Mouse (Mus musculus) heart, postnatal 36 days (tissue): Measurements from ENCODE around the gene Lcn2. TPM values are rescaled to one million over a fixed set of nuclear protein-coding genes. Genes with fewer than 3 reads are reported as not detected.
A peak's percentile ranks its signal among the peaks of the same experiment; 100 is the strongest.
"Not testable (repeated sequence)": the region's sequence is repeated elsewhere in the genome, so short reads cannot be mapped to it uniquely, and the experiment has no call there.

Source experiments
- DNase-seq, 2 experiments: peaks; one replicate each; pipeline ENCODE4 v3.0.0; 2021 to 2022
- intact Hi-C: fragments of 180-260 bp; cut with DNase I; formaldehyde crosslinking; loops from one replicate; pipeline ENCODE4 v1.15.1; 2025
- total RNA-seq, 2 experiments: library from RNA; stranded (reverse); gene quantifications; 2 replicates each; pipeline ENCODE4 v1.2.3; 2021

The Lcn2 gene
- total RNA-seq, 2 experiments from 2014 or later, result 3.1 to 7.0 TPM

DNA sequence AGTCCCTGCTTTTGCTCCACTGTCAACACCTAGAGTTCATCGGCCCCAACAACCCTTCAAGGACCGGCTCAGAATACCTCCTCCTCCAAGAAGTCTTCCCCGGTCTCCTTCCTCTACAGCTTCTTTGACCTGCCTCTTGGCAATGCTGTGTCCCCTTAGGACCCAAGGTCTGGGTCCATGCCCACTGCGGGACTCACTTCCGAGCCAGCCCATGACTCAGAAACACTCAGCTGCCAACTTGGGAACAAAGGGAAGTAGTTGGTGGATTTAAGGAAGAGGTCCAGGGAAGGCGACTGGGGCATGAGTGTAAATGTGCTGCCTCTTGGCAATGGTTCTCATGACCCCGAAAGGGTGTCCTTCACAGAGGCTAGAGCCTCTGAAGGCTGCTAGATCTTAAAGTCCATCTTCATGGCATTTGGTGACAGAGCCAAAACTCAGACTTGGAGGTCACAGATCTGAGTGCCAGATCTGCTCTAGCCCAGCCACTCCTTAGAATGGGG is 8.0 kb downstream of the Lcn2 start:
- DNase-seq, result no peak
- intact Hi-C loops, result loop anchor here (10.0 kb wide), 1 partner anchor 315 kb away; no protein-coding TSS in a partner anchor

DNA sequence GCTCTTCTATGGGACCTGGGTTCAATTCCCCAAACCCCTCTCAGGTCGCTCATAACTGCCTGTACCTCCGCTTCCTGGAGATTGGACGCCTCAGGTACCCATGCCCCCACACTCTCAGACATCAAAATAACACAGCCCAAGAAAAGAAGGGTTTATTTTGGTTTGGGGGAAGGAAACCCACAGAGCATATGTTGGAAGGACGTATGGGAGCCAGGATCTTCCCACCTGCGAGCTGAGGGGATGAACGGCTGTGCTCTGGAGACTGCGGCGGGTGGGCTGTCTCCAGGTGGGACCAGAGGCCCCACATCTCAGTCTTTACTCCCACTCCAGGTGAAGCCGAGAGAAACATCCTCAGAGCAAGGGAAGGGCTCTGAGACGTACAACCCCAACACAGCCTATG is 11.1 kb downstream of the Lcn2 start:
- intact Hi-C loops, result no loop called here
- DNase-seq, result no peak

DNA sequence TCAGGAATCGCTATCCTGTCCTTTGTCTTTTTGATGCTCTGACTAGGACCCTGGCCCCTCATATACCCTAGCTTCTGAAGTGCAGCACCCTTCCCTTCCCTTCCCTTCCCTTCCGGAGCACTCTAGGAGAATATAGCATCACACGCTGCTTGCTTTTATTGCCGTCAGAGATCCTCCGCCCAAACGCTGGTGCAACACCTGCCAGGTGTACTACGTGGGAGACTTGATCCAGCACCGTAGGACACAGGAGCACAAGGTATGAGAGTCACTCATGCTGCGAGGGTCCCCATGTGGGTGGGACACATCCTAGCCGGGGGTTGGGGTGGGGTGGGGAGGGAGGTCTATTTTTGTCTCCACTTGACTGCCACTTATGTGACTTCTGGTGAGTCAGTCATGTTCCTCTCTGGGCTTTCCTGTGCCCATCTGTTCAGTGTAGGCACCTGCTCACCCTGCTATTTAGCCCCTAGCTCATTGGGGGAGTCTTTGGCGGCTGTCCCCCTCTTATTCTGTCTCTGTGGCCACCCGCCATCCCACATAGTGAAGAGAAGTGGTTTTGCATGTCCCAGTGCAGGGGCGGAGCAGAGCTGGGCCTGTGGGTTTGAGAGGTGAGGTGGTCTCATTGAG is 12.6 kb downstream of the Lcn2 start:
- intact Hi-C loops, result no loop called here
- DNase-seq, result no peak

GRCm38 (mm10) chr2:32374191-32374590 is 13.9 kb downstream of the Lcn2 start:
- intact Hi-C loops, result no loop called here
- no peak for DNase-seq

GRCm38 (mm10) chr2:32367315-32367714 is 20.7 kb downstream of the Lcn2 start:
- no peak for DNase-seq
- intact Hi-C loops, result no loop called here

DNA sequence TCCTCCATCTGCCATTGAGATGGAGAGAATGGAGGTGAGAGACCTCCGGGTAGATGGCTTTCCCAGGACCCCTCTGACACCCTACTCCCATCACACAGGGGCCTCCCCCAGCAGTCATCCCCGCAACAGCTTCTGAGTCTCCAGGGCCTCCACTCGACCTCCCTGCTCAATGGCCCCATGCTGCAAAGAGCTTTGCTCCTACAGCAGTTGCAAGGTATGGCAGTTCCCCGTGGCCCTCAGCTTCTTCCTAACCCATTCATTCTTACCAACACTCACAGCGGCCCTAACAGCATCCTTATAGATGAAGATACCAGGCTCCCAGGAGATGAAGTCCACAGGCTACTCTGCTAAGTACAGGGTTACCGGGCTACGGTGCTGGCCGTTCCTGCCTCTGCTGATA is 23.9 kb downstream of the Lcn2 start:
- no peak for DNase-seq
- intact Hi-C loops, result no loop called here

DNA sequence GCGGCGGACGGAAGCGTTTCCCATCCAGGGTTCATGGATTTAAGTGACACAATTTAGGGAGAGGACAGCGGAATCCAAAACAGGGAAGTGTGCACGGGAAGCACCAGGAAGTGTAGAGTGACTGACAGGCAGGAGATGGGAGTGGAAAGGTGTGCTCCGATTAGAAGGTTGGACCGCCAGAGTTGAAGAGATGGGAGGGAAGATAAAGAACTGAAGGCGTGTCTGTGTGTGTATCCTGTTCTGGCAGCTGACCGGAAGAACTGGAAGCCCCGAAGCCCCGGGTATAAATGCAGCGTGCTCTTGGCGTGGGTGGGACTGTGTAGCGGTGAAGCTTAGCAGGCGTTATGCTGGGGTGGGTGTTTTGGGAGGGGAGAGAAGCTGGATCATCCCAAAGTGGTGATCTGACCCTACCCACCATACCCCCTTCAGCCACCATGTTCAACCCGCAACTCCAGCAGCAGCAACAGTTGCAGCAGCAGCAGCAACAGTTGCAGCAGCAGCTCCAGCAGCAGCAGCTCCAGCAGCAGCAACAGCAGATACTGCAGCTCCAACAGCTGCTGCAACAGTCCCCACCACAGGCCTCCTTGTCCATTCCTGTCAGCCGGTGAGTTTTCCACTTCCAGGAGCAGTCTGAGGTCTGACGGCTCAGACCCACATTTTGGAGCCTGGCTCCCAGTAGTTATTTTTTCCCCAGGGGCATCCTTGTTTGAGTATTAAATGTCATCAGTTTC is 24.5 kb downstream of the Lcn2 start:
- intact Hi-C loops, result loop anchor here (2.0 kb wide), 1 partner anchor 31 kb away; the partner anchor contains the start of gene Ptges2
- no peak for DNase-seq

- DNase-seq, result peak; percentile 96 to 97
- intact Hi-C loops, result loop anchor here (2.0 kb wide), 1 partner anchor 32 kb away; the partner anchor contains the start of gene Ptges2
Measured at GRCm38 (mm10) chr2:32362817-32363340, 25.2 kb downstream of the Lcn2 start.

GRCm38 (mm10) chr2:32362274-32362673 is 25.8 kb downstream of the Lcn2 start:
- intact Hi-C loops, result loop anchor here (2.0 kb wide), 1 partner anchor 33 kb away; the partner anchor contains the start of gene Ptges2
- DNase-seq, result not testable (repeated sequence)

- DNase-seq, result peak; percentile 69 to 76
- intact Hi-C loops, result no loop called here
Measured at GRCm38 (mm10) chr2:32361437-32361836, 26.6 kb downstream of the Lcn2 start.

GRCm38 (mm10) chr2:32360741-32361140 is 27.3 kb downstream of the Lcn2 start:
- peak; percentile 75 to 78 for DNase-seq
- intact Hi-C loops, result no loop called here

- DNase-seq, result no peak
- intact Hi-C loops, result no loop called here
Measured at GRCm38 (mm10) chr2:32358381-32358780, 29.7 kb downstream of the Lcn2 start.

DNA sequence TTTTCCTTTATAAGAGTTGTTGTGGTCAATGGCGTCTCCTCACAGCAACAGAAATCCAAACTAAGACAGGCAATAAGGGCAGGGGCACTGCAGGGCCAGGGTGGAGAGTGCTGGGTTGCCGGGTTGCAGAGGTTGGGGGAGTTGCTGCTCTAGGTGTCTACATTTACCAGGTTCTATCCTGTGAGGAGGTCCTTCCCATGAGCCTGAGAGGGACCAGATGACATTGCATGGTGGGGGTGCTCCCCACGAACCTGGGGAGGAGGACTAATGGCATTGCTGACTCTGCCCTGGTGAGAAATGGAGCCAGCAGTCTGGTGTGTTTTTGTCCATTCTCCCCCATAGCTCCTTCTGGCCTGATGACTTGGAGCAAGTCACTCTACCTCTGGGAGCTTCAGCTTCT is 30.3 kb downstream of the Lcn2 start:
- DNase-seq, result no peak
- intact Hi-C loops, result no loop called here

GRCm38 (mm10) chr2:32356216-32356615 is 31.8 kb downstream of the Lcn2 start:
- intact Hi-C loops, result no loop called here
- no peak for DNase-seq

- intact Hi-C loops, result no loop called here
- DNase-seq, result no peak
Measured at GRCm38 (mm10) chr2:32354336-32354895, 33.6 kb downstream of the Lcn2 start.

- DNase-seq, result no peak
- intact Hi-C loops, result loop anchor here (2.0 kb wide), 1 partner anchor 133 kb away; no protein-coding TSS in a partner anchor
Measured at GRCm38 (mm10) chr2:32353836-32354235, 34.2 kb downstream of the Lcn2 start.

GRCm38 (mm10) chr2:32353007-32353542 is 35.0 kb downstream of the Lcn2 start, which contains the start of gene Dnm1:
TSS of gene Dnm1 (minus strand) at chr2:32353338.
- peak; percentile 95 to 96 for DNase-seq
- intact Hi-C loops, result loop anchor here (2.0 kb wide), 1 partner anchor 134 kb away; no protein-coding TSS in a partner anchor

DNA sequence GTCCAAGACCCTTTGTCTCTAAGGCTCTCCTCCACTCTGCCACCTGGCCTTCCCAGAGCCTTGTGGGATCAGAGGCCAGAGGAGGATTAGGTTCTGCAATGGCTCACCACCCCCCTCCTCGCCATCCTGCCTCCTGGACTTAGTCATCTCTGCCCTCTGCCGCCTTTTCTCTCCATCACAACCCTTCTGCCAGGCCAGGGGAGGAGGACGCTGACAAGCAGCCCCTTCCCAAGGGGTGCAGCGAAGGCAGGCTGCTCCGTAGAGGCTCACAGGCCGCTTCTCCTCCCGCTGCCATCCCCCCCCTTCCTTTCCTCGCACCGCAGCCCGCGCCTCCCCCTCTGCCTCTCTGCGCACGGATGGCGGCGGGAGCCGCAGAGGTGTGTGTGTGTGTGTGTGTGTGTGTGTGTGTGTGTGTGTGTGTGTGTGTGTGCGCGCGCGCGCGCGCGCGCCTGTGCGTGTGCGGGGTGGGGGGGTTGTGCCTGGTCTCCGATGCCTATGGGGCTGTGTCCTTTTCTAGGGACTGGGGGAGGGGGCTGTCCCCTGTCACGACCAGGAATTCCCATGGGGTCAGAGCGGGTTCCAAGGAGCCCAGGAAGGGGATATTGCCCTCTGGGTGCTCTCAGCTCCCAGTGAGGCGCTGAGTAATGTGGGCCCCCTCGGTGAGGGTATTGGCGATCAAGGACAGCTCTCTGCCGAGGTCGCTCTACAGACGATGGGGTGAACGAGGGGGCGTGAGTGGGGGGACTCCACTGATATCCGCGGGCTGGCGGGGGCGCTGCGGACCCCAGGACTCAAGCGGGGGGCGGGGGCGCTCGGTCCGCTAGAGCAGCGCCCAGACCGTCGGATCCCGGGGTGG is 35.7 kb downstream of the Lcn2 start, which contains the start of gene Ciz1:
Gene Ciz1 (plus strand): TSS at position 177 of the 856 bp plus-strand sequence.
- intact Hi-C loops, result loop anchor here (2.0 kb wide), 1 partner anchor 134 kb away; no protein-coding TSS in a partner anchor
- peak; percentile 18 to 25 for DNase-seq

GRCm38 (mm10) chr2:32351471-32351961 is 36.5 kb downstream of the Lcn2 start:
- DNase-seq, result no peak
- intact Hi-C loops, result loop anchor here (2.0 kb wide), 1 partner anchor 43 kb away; no protein-coding TSS in a partner anchor
